Mouse (Mus musculus) liver, postnatal 0 days (tissue): ENCODE data around the gene Treml4. TPM values are rescaled to one million over a fixed set of nuclear protein-coding genes. Genes with fewer than 3 reads are reported as not detected.

Experiments
- ATAC-seq: fragments of 200-750 bp; cut with Nextera tagmentation; 2 replicates; pipeline ENCODE4 v1.8.0; 2017; ENCODE audit warnings: mild to moderate bottlenecking, moderate library complexity
- DNase-seq: peaks from one replicate; pipeline ENCODE4 v3.0.0-alpha.2; 2016
- H3K27ac ChIP-seq: fragments of 300-500 bp; sonication (generic); 2 replicates; pipeline ENCODE4 v1.5.1; 2014; ENCODE audit warnings: antibody characterized with exemption, moderate library complexity, mild to moderate bottlenecking, low read depth
- H3K27me3 ChIP-seq: fragments of 300-500 bp; sonication (generic); 2 replicates; pipeline ENCODE4 v1.6.1; 2014; ENCODE audit warnings: low read length, control low read depth, mixed read lengths; ENCODE audit not compliant: insufficient read depth
- H3K36me3 ChIP-seq: fragments of 300-500 bp; sonication (generic); replicated peaks from 2 replicates; pipeline ENCODE4 v1.6.1; 2014; ENCODE audit warnings: mild to moderate bottlenecking, control low read depth, low read length, moderate library complexity, mixed read lengths; ENCODE audit not compliant: insufficient read depth
- H3K4me1 ChIP-seq: fragments of 300-500 bp; sonication (generic); 2 replicates; pipeline ENCODE4 v1.6.1; 2014; ENCODE audit warnings: antibody characterized with exemption, mild to moderate bottlenecking, control low read depth; ENCODE audit not compliant: insufficient read depth
- H3K4me2 ChIP-seq: fragments of 300-500 bp; sonication (generic); 2 replicates; pipeline ENCODE4 v1.6.1; 2014; ENCODE audit warnings: low read depth, mild to moderate bottlenecking, low read length, moderate library complexity, mixed read lengths
- H3K4me3 ChIP-seq: fragments of 300-500 bp; sonication (generic); 2 replicates; pipeline ENCODE4 v1.5.1; 2014; ENCODE audit warnings: low read depth, low read length
- H3K9ac ChIP-seq: fragments of 300-500 bp; sonication (generic); replicated peaks from 2 replicates; pipeline ENCODE4 v1.6.1; 2014; ENCODE audit warnings: mild to moderate bottlenecking, moderate library complexity
- H3K9me3 ChIP-seq: fragments of 300-500 bp; sonication (generic); 2 replicates; pipeline ENCODE4 v1.6.1; 2016; ENCODE audit warnings: mild to moderate bottlenecking, control low read depth, low read length, mixed read lengths
- CTCF ChIP-seq: sonication (generic); IDR thresholded peaks from 2 replicates; pipeline ENCODE4 v1.5.1; 2016; ENCODE audit warnings: antibody characterized with exemption, low read depth
- EP300 ChIP-seq: IDR thresholded peaks from 2 replicates; pipeline ENCODE4 v1.6.1; 2016; ENCODE audit warnings: antibody characterized with exemption, low read depth, mild to moderate bottlenecking
- WGBS: fragments of 180-500 bp; shearing (Covaris S2); extraction: QIAGEN DNeasy Blood & Tissue Kit; methylation state at CpG from one replicate; pipeline ENCODE4 v1.1.7; 2014; ENCODE audit not compliant: insufficient replicate concordance; 5-methylcytosine and 5-hydroxymethylcytosine counted together
- polyA plus RNA-seq: library from polyadenylated mRNA; unstranded; fragments of >200 nt; fragmentation: Nextera tagmentation; extraction: Ambion mirVana; gene quantifications from 2 replicates; pipeline ENCODE4 v1.2.1, GENCODE M21; 2015

Treml4 gene
- polyA plus RNA-seq, 1 experiment from 2014 or later: 9.2 TPM

- TF ChIP-seq CTCF (no peak), EP300 (no peak)
- DNase-seq (no peak), ATAC-seq (no peak)
- Histone ChIP-seq H3K4me2 (no peak overlapping the region), H3K27me3 (no peaks in the 10 kb centered on the region), H3K9ac (no peak overlapping the region), H3K4me3 (no peak overlapping the region), H3K27ac (no peak overlapping the region), H3K9me3 (no peaks in the 10 kb centered on the region), H3K4me1 (peaks cover 36% of the 10 kb centered on the region), H3K36me3 (no peaks in the 10 kb centered on the region)
- WGBS: 55% methylated on average over 4 of the region's 4 CpGs
Measured at GRCm38 (mm10) chr17:48269833-48270232, 5.7 kb downstream of the Treml4 start.

GRCm38 (mm10) chr17:48272158-48272557 is 8.1 kb downstream of the Treml4 start:
- ATAC-seq: peak; percentile 95
- Histone ChIP-seq H3K4me3 (peak overlapping the region; percentile 31), H3K9me3 (no peaks in the 10 kb centered on the region), H3K4me1 (peaks cover 33% of the 10 kb centered on the region), H3K9ac (no peak overlapping the region), H3K27ac (peak overlapping the region; percentile 81), H3K4me2 (peak overlapping the region; percentile 50), H3K27me3 (no peaks in the 10 kb centered on the region), H3K36me3 (no peaks in the 10 kb centered on the region)
- 39% methylated on average over 5 of the region's 5 CpGs for WGBS
- peak; percentile 72 for DNase-seq
- TF ChIP-seq EP300: peak; percentile 99
- no peak for TF ChIP-seq CTCF

GRCm38 (mm10) chr17:48272598-48272997 is 8.5 kb downstream of the Treml4 start:
- H3K9me3 ChIP-seq: no peaks in the 10 kb centered on the region
- H3K4me2 ChIP-seq: peak overlapping the region; percentile 50
- H3K9ac ChIP-seq: peak overlapping the region; percentile 0; the same call in 1 of the 2 replicates
- peak overlapping the region; percentile 81 for H3K27ac ChIP-seq
- no peak for TF ChIP-seq CTCF
- TF ChIP-seq EP300: no peak
- H3K4me3 ChIP-seq: 0 out of 2 replicates have a peak overlapping the region, but pooled peaks have one; percentile 6
- H3K4me1 ChIP-seq: peaks cover 32% of the 10 kb centered on the region
- no peaks in the 10 kb centered on the region for H3K36me3 ChIP-seq
- DNase-seq (peak; percentile 27), ATAC-seq (peak; percentile 43)
- no peaks in the 10 kb centered on the region for H3K27me3 ChIP-seq
- WGBS: 65% methylated on average over 4 of the region's 4 CpGs

- Histone ChIP-seq H3K27me3 (no peaks in the 10 kb centered on the region), H3K4me3 (no peak overlapping the region), H3K4me1 (peaks cover 29% of the 10 kb centered on the region), H3K36me3 (no peaks in the 10 kb centered on the region), H3K27ac (0 out of 2 replicates have a peak overlapping the region, but pooled peaks have one; percentile 5), H3K9ac (no peak overlapping the region), H3K9me3 (no peaks in the 10 kb centered on the region), H3K4me2 (no peak overlapping the region)
- no peak for TF ChIP-seq CTCF
- TF ChIP-seq EP300: no peak
- no peak for ATAC-seq
- WGBS: 53% methylated on average over 4 of the region's 4 CpGs
- no peak for DNase-seq
Measured at GRCm38 (mm10) chr17:48274098-48274497, 10.0 kb downstream of the Treml4 start.

GRCm38 (mm10) chr17:48274885-48275284 is 10.8 kb downstream of the Treml4 start:
- 26% methylated on average over 6 of the region's 6 CpGs for WGBS
- DNase-seq (peak; percentile 87), ATAC-seq (0 out of 2 replicates have a peak, but pooled peaks have one; percentile 24)
- H3K4me1 ChIP-seq: peaks cover 32% of the 10 kb centered on the region
- no peaks in the 10 kb centered on the region for H3K27me3 ChIP-seq
- no peaks in the 10 kb centered on the region for H3K36me3 ChIP-seq
- H3K9me3 ChIP-seq: no peaks in the 10 kb centered on the region
- TF ChIP-seq EP300 (no peak), CTCF (peak; percentile 96)
- no peak overlapping the region for H3K4me3 ChIP-seq
- H3K4me2 ChIP-seq: no peak overlapping the region
- H3K9ac ChIP-seq: no peak overlapping the region
- 0 out of 2 replicates have a peak overlapping the region, but pooled peaks have one; percentile 5 for H3K27ac ChIP-seq

GRCm38 (mm10) chr17:48275736-48276135 is 11.6 kb downstream of the Treml4 start:
- 45% methylated on average over 7 of the region's 7 CpGs for WGBS
- Histone ChIP-seq H3K9me3 (no peaks in the 10 kb centered on the region), H3K4me3 (no peak overlapping the region), H3K9ac (no peak overlapping the region), H3K27ac (no peak overlapping the region), H3K4me1 (peaks cover 30% of the 10 kb centered on the region), H3K4me2 (no peak overlapping the region), H3K27me3 (no peaks in the 10 kb centered on the region), H3K36me3 (no peaks in the 10 kb centered on the region)
- no peak for TF ChIP-seq EP300
- no peak for TF ChIP-seq CTCF
- no peak for DNase-seq
- no peak for ATAC-seq

GRCm38 (mm10) chr17:48278381-48278780 is 14.3 kb downstream of the Treml4 start:
- Histone ChIP-seq H3K27me3 (no peaks in the 10 kb centered on the region), H3K27ac (0 out of 2 replicates have a peak overlapping the region, but pooled peaks have one; percentile 34), H3K4me2 (no peak overlapping the region), H3K36me3 (no peaks in the 10 kb centered on the region), H3K4me3 (no peak overlapping the region), H3K9ac (no peak overlapping the region), H3K4me1 (peaks cover 23% of the 10 kb centered on the region), H3K9me3 (no peaks in the 10 kb centered on the region)
- ATAC-seq (no peak), DNase-seq (no peak)
- TF ChIP-seq EP300: no peak
- TF ChIP-seq CTCF: no peak
